Mouse (Mus musculus): ENCODE data around the gene Olfr282.
A peak's percentile ranks its signal among the peaks of the same experiment; 100 is the strongest.
"Not testable (repeated sequence)": the region's sequence is repeated elsewhere in the genome, so short reads cannot be mapped to it uniquely, and the experiment has no call there.

The Olfr282 gene

GRCm38 (mm10) chr15:98430925-98431324 is at the start of gene Olfr282:
Gene Olfr282, plus strand, starts transcription at chr15:98431225.
- DNase-seq (ENCODE audit: low read depth, low spot score), result not testable (repeated sequence)

- DNase-seq (ENCODE audit: low read depth, low spot score), result no peak
Measured at GRCm38 (mm10) chr15:98387621-98388020, 43.4 kb upstream of the Olfr282 start.

GRCm38 (mm10) chr15:98389796-98390195 is 41.2 kb upstream of the Olfr282 start:
- peak; percentile 78 for DNase-seq (ENCODE audit: low read depth, low spot score)

- DNase-seq (ENCODE audit: low read depth, low spot score), result no peak
Measured at GRCm38 (mm10) chr15:98391081-98391902, 39.7 kb upstream of the Olfr282 start.

GRCm38 (mm10) chr15:98391903-98392187 is 39.2 kb upstream of the Olfr282 start:
- DNase-seq (ENCODE audit: low read depth, low spot score), result no peak

- DNase-seq (ENCODE audit: low read depth, low spot score), result no peak
Measured at GRCm38 (mm10) chr15:98397136-98397535, 33.9 kb upstream of the Olfr282 start.

- DNase-seq (ENCODE audit: low read depth, low spot score), result no peak
Measured at GRCm38 (mm10) chr15:98402356-98402755, 28.7 kb upstream of the Olfr282 start.

- DNase-seq (ENCODE audit: low read depth, low spot score), result no peak
Measured at GRCm38 (mm10) chr15:98408406-98409060, 22.5 kb upstream of the Olfr282 start.

GRCm38 (mm10) chr15:98409635-98410034 is 21.4 kb upstream of the Olfr282 start:
- no peak for DNase-seq (ENCODE audit: low read depth, low spot score)

GRCm38 (mm10) chr15:98410249-98410648 is 20.8 kb upstream of the Olfr282 start:
- no peak for DNase-seq (ENCODE audit: low read depth, low spot score)

GRCm38 (mm10) chr15:98415996-98416395 is 15.0 kb upstream of the Olfr282 start:
- no peak for DNase-seq (ENCODE audit: low read depth, low spot score)

- DNase-seq (ENCODE audit: low read depth, low spot score), result not testable (repeated sequence)
Measured at GRCm38 (mm10) chr15:98416802-98417201, 14.2 kb upstream of the Olfr282 start.

- DNase-seq (ENCODE audit: low read depth, low spot score), result peak; percentile 32
Measured at GRCm38 (mm10) chr15:98417285-98417684, 13.7 kb upstream of the Olfr282 start.

- no peak for DNase-seq (ENCODE audit: low read depth, low spot score)
Measured at GRCm38 (mm10) chr15:98418096-98418495, 12.9 kb upstream of the Olfr282 start.

GRCm38 (mm10) chr15:98420897-98421296 is 10.1 kb upstream of the Olfr282 start:
- DNase-seq (ENCODE audit: low read depth, low spot score), result no peak

- no peak for DNase-seq (ENCODE audit: low read depth, low spot score)
Measured at GRCm38 (mm10) chr15:98424326-98424725, 6.7 kb upstream of the Olfr282 start.

- DNase-seq (ENCODE audit: low read depth, low spot score), result no peak
Measured at GRCm38 (mm10) chr15:98424753-98425152, 6.3 kb upstream of the Olfr282 start.

GRCm38 (mm10) chr15:98425188-98425587 is 5.8 kb upstream of the Olfr282 start:
- DNase-seq (ENCODE audit: low read depth, low spot score), result no peak

- no peak for DNase-seq (ENCODE audit: low read depth, low spot score)
Measured at GRCm38 (mm10) chr15:98444561-98444960, 13.5 kb downstream of the Olfr282 start.

GRCm38 (mm10) chr15:98448521-98448920 is 17.5 kb downstream of the Olfr282 start:
- DNase-seq (ENCODE audit: low read depth, low spot score), result peak; percentile 2

GRCm38 (mm10) chr15:98452288-98452687 is 21.3 kb downstream of the Olfr282 start, which contains the start of gene Olfr281:
Gene Olfr281, plus strand, starts transcription at chr15:98452588.
- no peak for DNase-seq (ENCODE audit: low read depth, low spot score)

GRCm38 (mm10) chr15:98469596-98469995 is 38.6 kb downstream of the Olfr282 start, which contains the start of gene OR5BS1P:
Gene OR5BS1P, plus strand, starts transcription at chr15:98469896.
- no peak for DNase-seq (ENCODE audit: low read depth, low spot score)

GRCm38 (mm10) chr15:98471539-98471938 is 40.5 kb downstream of the Olfr282 start:
- DNase-seq (ENCODE audit: low read depth, low spot score), result no peak
